Mouse (Mus musculus) heart, adult 2 months (tissue): ENCODE results near the gene Ackr1. TPM values are rescaled to one million over a fixed set of nuclear protein-coding genes. Genes with fewer than 3 reads are reported as not detected.

Experiments used
- DNase-seq, 2 experiments: peaks; one replicate each; pipeline ENCODE4 v3.0.0; 2021
- H3K27ac ChIP-seq: fragments of 200-600 bp; 2 replicates; pipeline ENCODE4 v1.8.1; 2022
- H3K27me3 ChIP-seq: fragments of 200-500 bp; 2 replicates; pipeline ENCODE4 v1.6.1; 2012; ENCODE audit warnings: mild to moderate bottlenecking, low read length, inconsistent platforms, mixed read lengths; ENCODE audit not compliant: control insufficient read depth, insufficient read depth
- H3K36me3 ChIP-seq: fragments of 200-500 bp; 2 replicates; pipeline ENCODE4 v1.6.1; 2012; ENCODE audit warnings: low read length, inconsistent platforms; ENCODE audit not compliant: control insufficient read depth, insufficient read depth
- H3K4me1 ChIP-seq: fragments of 200-500 bp; 2 replicates; pipeline ENCODE4 v1.6.1; 2011; ENCODE audit warnings: low read length; ENCODE audit not compliant: control insufficient read depth, insufficient read depth
- H3K4me3 ChIP-seq: fragments of 200-600 bp; 2 replicates; pipeline ENCODE4 v1.8.1; 2022
- H3K79me2 ChIP-seq: fragments of 200-500 bp; replicated peaks from 2 replicates; pipeline ENCODE4 v1.6.1; 2012; ENCODE audit warnings: mild to moderate bottlenecking, inconsistent platforms, low read length, moderate library complexity, mixed read lengths; ENCODE audit not compliant: control insufficient read depth, insufficient read depth
- H3K9ac ChIP-seq: fragments of 200-500 bp; 2 replicates; pipeline ENCODE4 v1.6.1; 2012; ENCODE audit warnings: low read depth, mild to moderate bottlenecking, control low read depth, inconsistent platforms, low read length, mixed read lengths
- CTCF ChIP-seq: fragments of 200-600 bp; IDR thresholded peaks from 2 replicates; pipeline ENCODE4 v1.8.1; 2022; ENCODE audit warnings: antibody characterized with exemption, mild to moderate bottlenecking, moderate library complexity
- EP300 ChIP-seq: fragments of 200-500 bp; IDR thresholded peaks from 2 replicates; pipeline ENCODE4 v1.6.1; 2011; ENCODE audit warnings: low read depth, low read length, control low read depth; ENCODE audit not compliant: insufficient read depth
- POLR2A ChIP-seq: fragments of 200-500 bp; IDR thresholded peaks from 2 replicates; pipeline ENCODE4 v1.6.1; 2011; ENCODE audit warnings: mild to moderate bottlenecking, low read depth, low read length, control low read depth; ENCODE audit not compliant: insufficient read depth
- WGBS: fragments of 180-500 bp; shearing (Covaris S2); methylation state at CpG from one replicate; pipeline ENCODE4 v1.1.7; 2018; 5-methylcytosine and 5-hydroxymethylcytosine counted together
- intact Hi-C: fragments of 180-260 bp; cut with DNase I; formaldehyde crosslinking; loops from one replicate; pipeline ENCODE4 v1.15.1; 2025
- long read RNA-seq: library from polyadenylated mRNA; stranded (forward); transcript quantifications from one replicate; pipeline ENCODE4 v2.0.0, GENCODE M21; 2021
- polyA plus RNA-seq: library from polyadenylated mRNA; depleted of rRNA; stranded (reverse); fragments of >200 nt; gene quantifications from 2 replicates; pipeline ENCODE4 v1.2.3, GENCODE M21; 2012; rRNA removed
- total RNA-seq, 2 experiments: library from RNA; stranded (reverse); gene quantifications; 2 replicates each; pipeline ENCODE4 v1.2.3; 2021

The Ackr1 gene
- total RNA-seq, result under 1 TPM in 1 of 2 experiments, not detected in 1; 0.59 TPM
- 1.4 and 1.8 TPM in 2 replicates for polyA plus RNA-seq
- long read RNA-seq, result 0 reads

DNA sequence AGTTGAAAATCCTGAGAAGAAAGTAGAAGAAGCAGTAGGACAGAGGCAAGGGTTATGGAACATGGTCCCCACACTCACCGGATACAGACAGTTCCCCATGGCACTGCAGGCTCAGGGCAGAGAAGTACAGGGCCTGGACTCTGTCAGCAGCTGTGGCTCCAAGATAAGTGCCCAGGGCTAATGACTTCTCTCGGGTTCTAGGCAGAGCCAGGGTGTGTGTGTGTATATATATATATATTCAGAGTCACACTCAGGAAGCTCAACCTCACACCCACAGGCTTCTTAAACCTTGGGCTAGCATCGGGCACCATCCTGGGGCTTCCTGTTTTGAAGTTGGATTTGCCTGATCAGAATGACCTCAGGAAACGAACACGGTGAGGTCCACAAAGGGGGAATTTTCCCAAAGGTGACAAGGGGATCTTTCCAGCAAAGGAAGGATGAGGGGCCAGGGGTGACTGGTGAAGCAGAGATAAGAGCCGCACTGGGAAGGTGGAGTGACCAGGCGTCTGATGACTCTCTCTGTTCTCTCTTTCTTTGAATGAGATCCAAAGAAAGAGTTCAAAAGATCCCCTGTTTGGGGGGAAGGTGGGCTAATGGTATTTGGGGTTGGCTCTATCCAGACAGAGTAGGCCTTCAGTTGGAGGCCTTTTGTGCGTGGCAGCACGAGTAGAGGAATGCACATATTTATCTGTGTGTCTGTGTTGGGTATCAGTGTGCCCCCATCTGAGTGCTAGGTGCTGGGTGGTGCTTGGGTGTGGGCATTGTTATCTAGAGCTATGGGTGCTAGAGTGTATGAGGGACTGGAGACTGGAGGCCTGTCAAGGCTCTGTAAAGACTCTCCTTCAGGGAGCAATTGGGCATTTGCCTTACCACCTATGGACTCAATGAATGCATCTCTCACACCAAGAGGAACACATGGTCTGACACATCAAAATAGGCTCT, at the start of gene Ackr1:
Gene Ackr1 (minus strand): TSS at position 439 of the 942 bp plus-strand sequence.
- Histone ChIP-seq H3K79me2 (no peaks in the 10 kb centered on the region), H3K36me3 (no peaks in the 10 kb centered on the region), H3K27ac (no peak within 1 kb of the TSS), H3K4me3 (no peak within 1 kb of the TSS), H3K27me3 (no peaks in the 10 kb centered on the region), H3K4me1 (no peaks in the 10 kb centered on the region), H3K9ac (no peak within 1 kb of the TSS)
- intact Hi-C loops, result no loop called here
- TF ChIP-seq POLR2A, result no peak
- no peak for TF ChIP-seq CTCF
- no peak for TF ChIP-seq EP300
- WGBS, result 28% methylated on average over 9 of the region's 9 CpGs
- DNase-seq, result no peak

GRCm38 (mm10) chr1:173381436-173381835, 47.9 kb upstream of the Ackr1 start:
- 76% methylated on average over 6 of the region's 6 CpGs for WGBS
- no peaks in the 10 kb centered on the region for H3K36me3 ChIP-seq
- no peaks in the 10 kb centered on the region for H3K27me3 ChIP-seq

DNA sequence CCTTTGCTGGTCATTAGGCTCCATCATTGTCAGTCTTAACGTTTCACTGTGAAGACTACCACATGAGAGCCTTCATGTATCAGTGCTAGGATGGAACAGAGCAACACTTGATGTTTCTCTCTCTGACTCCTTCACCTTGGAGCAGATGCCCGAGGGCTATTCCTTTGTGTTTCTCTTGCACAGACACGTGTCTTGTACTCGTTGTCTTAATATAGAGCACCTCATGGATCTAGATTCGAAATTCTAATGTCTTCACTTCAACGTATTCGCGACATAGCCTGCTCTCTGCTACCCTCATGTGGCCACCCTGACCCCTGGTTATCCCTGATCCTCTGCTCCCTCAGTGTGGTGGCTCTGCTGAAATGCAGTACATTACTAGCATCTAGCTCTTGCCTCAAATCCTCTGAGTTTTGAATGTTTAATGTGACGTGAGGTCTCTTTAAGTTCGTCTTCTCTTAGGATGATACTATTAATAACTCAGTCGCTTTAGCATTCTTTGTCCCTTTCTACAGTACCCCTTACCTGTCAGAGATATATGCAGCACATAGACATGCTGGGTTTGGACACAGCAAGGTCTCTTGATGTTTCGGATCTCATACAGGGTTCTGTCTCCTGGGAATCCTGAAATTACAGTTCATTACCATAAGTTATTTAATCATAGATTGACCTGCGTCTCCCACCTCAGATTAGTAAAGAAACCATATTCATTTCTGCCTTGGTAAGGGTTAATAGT, 44.0 kb upstream of the Ackr1 start:
- no peak overlapping the region for H3K9ac ChIP-seq
- peak in 1 of 2 experiments; percentile 53 for DNase-seq
- no peaks in the 10 kb centered on the region for H3K27me3 ChIP-seq
- WGBS, result 24% methylated on average over 13 of the region's 13 CpGs
- H3K79me2 ChIP-seq, result no peaks in the 10 kb centered on the region
- TF ChIP-seq EP300, result no peak
- peak; percentile 80 for TF ChIP-seq CTCF
- intact Hi-C loops, result loop anchor here (1.0 to 2.0 kb wide), 2 partner anchors 39 to 54 kb away; no protein-coding TSS in a partner anchor
- H3K36me3 ChIP-seq, result no peaks in the 10 kb centered on the region
- H3K4me1 ChIP-seq, result no peaks in the 10 kb centered on the region
- H3K4me3 ChIP-seq, result no peak overlapping the region
- H3K27ac ChIP-seq, result no peak overlapping the region

More at GRCm38 (mm10) chr1:173381436-173381835, 47.9 kb upstream of the Ackr1 start:
- no peaks in the 10 kb centered on the region for H3K4me1 ChIP-seq
- no peak for TF ChIP-seq EP300
- TF ChIP-seq POLR2A, result no peak
- no peak for TF ChIP-seq CTCF
- intact Hi-C loops, result no loop called here
- H3K9ac ChIP-seq, result no peak overlapping the region
- no peaks in the 10 kb centered on the region for H3K79me2 ChIP-seq
- H3K4me3 ChIP-seq, result no peak overlapping the region
- no peak overlapping the region for H3K27ac ChIP-seq
- no peak for DNase-seq

DNA sequence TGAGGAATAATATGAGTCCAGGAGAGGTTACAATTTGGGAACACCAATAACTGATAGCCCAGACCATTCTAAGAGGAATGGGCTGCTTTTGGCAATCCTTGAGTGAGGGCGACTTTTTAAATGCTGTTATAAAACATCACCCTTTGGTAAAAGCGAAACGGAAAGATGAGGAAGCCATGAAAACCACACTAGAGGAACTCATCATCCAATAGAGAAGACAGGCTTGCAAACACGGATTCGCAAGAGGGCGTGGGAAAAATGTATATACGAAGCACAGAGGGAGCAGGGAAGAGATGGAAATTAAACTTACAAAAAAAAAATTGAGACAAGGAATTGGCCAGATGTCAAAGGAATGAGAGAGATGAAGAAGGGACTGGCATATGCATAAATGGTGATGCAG, 40.5 kb upstream of the Ackr1 start:
- no peaks in the 10 kb centered on the region for H3K4me1 ChIP-seq
- H3K9ac ChIP-seq, result no peak overlapping the region
- H3K36me3 ChIP-seq, result no peaks in the 10 kb centered on the region
- H3K79me2 ChIP-seq, result no peaks in the 10 kb centered on the region
- WGBS, result 76% methylated on average over 7 of the region's 7 CpGs
- H3K27me3 ChIP-seq, result 0 out of 2 replicates have a peak, but pooled peaks cover 1% of the 10 kb centered on the region
- DNase-seq, result no peak
- H3K4me3 ChIP-seq, result no peak overlapping the region
- intact Hi-C loops, result no loop called here
- no peak overlapping the region for H3K27ac ChIP-seq
- TF ChIP-seq POLR2A (no peak), CTCF (no peak), EP300 (no peak)

GRCm38 (mm10) chr1:173371586-173371985, 38.0 kb upstream of the Ackr1 start:
- no peaks in the 10 kb centered on the region for H3K4me1 ChIP-seq
- no peak for TF ChIP-seq EP300
- TF ChIP-seq POLR2A, result no peak
- TF ChIP-seq CTCF, result no peak
- intact Hi-C loops, result no loop called here
- no peaks in the 10 kb centered on the region for H3K36me3 ChIP-seq
- no peak for DNase-seq
- H3K79me2 ChIP-seq, result no peaks in the 10 kb centered on the region
- no peak overlapping the region for H3K9ac ChIP-seq
- H3K4me3 ChIP-seq, result no peak overlapping the region
- 64% methylated on average over 6 of the region's 6 CpGs for WGBS
- peaks cover 6% of the 10 kb centered on the region for H3K27me3 ChIP-seq
- H3K27ac ChIP-seq, result no peak overlapping the region
